Mouse (Mus musculus): Measurements from ENCODE around the gene Grk1.

- TF ChIP-seq POLR2A (IDR thresholded peaks at IDR 0.05; ENCODE audit: control insufficient read depth in 1 of 2, insufficient read depth in 1 of 2, low read depth in 1 of 2, low read length in 2 of 2, poor library complexity in 1 of 2) (no peak), JUND (IDR thresholded peaks at IDR 0.05; ENCODE audit: low read depth, low read length) (no peak), HCFC1 (IDR thresholded peaks at IDR 0.05; ENCODE audit: low read depth, low read length) (no peak), GATA1 (IDR thresholded peaks at IDR 0.05; ENCODE audit: low read depth, low read length) (no peak), TBP (IDR thresholded peaks at IDR 0.05; ENCODE audit: low read depth, low read length) (no peak), EP300 (IDR thresholded peaks at IDR 0.05; ENCODE audit: low read depth in 1 of 2, low read length in 2 of 2) (no peak), CTCF (IDR thresholded peaks at IDR 0.05 in 2 of 3, conservative IDR thresholded peaks at IDR 0.05 in 1 of 3; ENCODE audit: control insufficient read depth in 1 of 3, insufficient read depth in 1 of 3, low read depth in 2 of 3, low read length in 3 of 3, poor library complexity in 1 of 3, severe bottlenecking in 1 of 3) (no peak), ETS1 (IDR thresholded peaks at IDR 0.05; ENCODE audit: low read depth, low read length) (no peak), MAX (IDR thresholded peaks at IDR 0.05; ENCODE audit: low read length) (no peak), E2F4 (IDR thresholded peaks at IDR 0.05; ENCODE audit: borderline replicate concordance, low read depth, low read length) (no peak), MAZ (IDR thresholded peaks at IDR 0.05; ENCODE audit: low read depth, low read length) (no peak), USF1 (IDR thresholded peaks at IDR 0.05; ENCODE audit: low read depth, low read length) (no peak)
Observed at GRCm38 (mm10) chr8:13461085-13461765, 56.3 kb downstream of the Grk1 start.
